Mouse (Mus musculus) mouse embryonic stem cell (cell line): ENCODE results near the gene Gm20388.

Experiments used
- in situ Hi-C, 2 experiments: fragments of 300-500 bp; cut with MboI; formaldehyde crosslinking; loops; 1 replicate in 1 of 2; 3 replicates in 1 of 2; pipeline ENCODE4 v1.14.3; 2019 to 2020; ENCODE audit warnings: low sequenced_read_pairs in 2 of 2, low pct_unique_long_range_greater_than_20kb in 1 of 2, mixed read lengths in 1 of 2; ENCODE audit not compliant: unreplicated experiment in 1 of 2

The Gm20388 gene

DNA sequence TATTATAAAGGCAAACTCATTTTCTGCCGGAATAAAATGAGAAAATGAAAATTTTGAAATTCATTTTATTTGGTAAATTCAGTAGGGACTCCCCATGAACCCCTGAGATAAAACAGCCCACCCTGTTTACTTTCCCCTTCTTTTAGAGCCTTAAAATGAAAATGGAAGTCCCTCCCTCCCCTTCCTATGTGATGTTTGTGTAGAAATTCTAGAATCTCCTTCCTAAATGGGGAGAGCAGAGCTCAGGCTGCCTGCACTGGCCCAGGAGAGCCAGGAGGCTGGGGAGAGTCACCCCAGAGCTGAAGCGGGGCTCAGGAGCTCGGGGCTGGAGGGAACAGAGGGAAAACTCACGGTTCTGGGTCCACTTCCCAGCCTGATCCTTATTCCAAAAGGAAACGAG is 1484.0 kb downstream of the Gm20388 start:
- in situ Hi-C loops: no loop called here

DNA sequence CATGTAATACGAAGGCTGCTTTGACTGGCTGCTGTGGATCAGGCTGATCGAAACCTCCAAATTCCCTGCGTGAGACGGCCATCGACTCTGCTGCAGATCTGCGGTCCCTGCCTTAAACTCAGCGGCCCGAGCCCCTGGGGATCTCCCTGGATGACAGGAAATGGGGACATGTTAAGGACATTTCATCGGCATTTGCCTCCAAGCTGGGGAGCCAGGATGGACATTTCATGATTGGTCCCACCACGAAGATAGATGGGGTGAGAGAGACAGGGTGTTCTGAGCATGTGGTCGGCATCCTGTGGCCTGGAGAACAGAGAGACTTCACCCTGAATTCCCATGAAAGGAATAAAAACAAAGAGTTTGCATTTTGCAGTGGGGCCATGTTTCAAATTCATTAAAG is 1484.7 kb downstream of the Gm20388 start:
- in situ Hi-C loops: no loop called here

DNA sequence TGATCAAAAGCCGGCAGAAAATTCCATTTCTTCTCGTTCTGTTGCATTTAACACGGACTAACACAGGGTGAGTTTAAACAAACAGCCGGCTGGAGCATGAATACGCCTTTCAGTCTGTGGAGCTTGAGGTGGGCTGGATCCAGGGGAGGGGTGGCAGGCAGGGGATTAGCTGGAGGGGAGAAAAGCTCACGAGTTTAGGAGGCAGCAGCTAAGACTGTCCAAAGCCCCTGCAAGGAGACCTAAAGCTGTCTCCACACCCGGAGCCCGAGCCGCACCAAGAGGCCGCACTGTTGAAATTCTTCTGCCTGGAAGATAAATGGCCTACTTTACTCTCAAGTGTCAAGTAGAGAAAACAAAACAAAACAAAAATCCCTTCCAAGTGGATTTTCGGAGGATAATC is 1485.5 kb downstream of the Gm20388 start:
- in situ Hi-C loops: no loop called here

DNA sequence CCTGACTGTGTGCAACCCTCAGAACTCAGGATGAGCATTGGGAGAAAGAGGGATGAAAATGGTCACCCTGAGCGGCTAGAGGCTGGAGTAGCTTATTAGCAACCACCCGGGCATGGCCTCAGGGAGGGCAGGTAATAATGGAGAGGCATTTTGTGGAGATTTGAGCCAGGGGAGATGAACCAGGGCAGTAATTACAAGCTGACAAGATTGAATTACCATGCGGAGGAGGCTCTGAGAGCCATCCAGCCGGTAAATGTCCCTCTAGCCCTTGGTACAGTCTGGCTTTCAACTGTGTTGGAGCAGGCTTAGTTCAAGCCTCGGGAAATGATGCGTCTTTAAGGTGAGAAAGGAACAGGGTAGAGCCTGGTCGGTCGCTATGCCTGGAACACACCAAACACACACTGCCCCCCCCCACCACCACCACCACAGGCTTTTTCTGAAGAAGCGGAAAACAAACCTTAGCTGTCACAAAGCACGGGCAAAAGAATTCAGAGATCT is 1486.6 kb downstream of the Gm20388 start:
- in situ Hi-C loops: no loop called here

DNA sequence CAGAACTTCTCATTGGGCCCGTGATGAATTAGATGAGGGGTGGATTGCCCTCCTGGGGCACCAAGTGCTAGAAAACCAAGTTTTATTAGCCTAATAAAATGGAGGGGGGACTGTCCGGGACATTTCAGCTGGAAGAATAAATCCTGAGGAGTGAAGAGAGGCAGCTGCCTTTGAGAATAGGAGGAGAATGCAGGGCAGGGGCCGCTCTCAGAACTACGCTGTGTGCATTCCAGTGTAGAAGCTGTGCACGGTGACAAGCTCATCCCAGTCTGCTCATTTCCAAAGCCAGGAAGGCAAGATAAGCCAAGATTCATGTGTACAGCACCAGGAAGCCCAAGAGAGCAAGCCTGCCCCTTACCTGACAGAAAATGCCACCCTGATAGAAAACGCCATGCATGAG is 1487.4 kb downstream of the Gm20388 start:
- in situ Hi-C loops: no loop called here

DNA sequence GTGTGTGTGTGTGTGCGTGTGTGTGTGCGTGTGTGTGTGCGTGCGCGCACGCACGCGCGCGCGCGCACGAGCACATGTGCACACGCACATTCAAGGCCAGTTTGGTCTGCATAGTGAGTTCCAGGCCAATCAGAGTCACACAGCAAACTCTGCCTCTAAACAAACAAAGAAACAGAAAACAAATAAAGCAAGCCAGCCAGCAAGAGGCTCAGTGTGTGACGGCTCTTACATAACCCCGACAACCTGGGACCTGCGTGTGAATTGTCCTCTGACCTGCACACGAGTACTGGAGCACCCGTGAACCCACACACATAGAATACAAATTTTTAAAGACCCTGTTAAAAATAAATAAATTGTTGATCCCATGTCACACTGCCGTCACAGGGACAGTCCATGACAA is 1488.1 kb downstream of the Gm20388 start:
- in situ Hi-C loops: no loop called here

DNA sequence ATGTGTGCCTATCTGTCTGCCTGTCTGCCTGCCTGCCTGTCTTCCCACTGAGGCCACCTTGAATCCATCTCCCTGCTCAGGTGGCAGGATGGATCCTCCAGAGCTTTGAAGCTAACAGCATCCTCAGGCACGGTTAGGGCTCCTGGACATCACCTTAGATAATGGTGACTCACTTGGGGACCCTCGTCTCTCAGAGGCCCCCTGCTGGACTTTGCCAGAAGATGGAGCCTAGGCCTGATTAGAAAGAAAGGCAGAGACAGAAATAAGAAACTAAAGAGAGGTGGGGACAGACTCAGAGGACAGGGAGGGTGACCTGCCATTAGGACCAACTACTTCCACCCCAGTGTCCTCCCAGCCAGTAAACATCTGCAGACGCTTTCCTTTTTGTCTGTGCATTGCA is 1488.5 kb downstream of the Gm20388 start:
- in situ Hi-C loops: no loop called here

DNA sequence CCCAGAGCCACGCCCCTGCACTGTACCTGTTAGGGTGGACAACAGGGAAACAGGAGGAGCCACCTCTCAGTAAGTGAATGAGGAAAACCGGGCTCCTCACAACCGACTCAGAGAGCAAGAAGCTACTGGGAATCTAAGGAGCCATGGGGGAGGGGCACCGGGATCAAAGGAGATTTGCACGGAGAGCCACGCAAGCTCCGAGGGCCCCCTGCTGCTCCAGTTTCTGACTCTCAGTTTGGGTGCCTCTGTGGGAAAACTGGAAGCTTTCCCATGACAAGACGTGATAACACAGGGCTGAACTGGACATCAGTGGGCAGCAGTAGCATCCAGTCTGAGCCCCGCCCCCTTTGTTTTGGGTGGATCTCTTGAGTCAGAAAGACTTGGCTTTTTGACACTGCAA is 1489.9 kb downstream of the Gm20388 start:
- in situ Hi-C loops: no loop called here

DNA sequence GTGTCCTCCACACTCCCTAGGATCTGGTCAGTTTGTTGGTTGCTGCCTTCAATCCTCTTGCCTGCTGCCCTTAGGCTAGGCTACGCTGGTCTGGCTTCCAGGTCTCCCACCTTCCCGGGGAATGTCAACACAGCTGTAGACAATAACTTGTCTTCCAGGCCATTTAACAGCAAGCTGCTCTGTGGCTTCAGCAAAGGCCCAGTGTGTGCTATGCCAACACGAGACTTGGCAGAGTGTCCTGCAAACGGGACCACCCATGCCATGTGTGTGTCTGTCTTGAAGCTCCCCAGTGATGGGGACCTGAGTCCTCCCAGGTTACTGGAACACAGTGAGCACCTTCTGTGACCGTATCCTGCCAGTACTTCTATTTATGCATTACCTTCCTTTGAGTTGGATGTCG is 1493.2 kb downstream of the Gm20388 start:
- in situ Hi-C loops: no loop called here

DNA sequence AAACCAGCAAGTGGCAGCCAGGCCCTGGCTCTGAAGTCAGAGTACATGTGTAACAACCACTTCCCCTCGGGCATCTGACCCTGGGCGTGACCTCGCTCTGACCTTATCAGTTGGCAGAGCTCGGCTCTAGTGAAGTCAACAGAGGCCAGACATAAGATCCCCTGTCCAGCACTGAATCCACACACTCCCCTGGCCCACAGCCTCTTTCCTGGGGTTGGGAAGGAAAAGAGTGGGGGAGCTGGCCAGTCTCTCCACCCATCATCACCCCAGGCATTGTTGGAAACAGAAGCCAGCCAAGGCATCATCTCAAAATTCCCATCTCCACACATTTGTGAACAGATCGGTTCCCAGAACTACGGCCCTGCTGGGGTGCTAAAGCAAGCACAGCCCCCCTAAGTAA is 1507.4 kb downstream of the Gm20388 start:
- in situ Hi-C loops: no loop called here

DNA sequence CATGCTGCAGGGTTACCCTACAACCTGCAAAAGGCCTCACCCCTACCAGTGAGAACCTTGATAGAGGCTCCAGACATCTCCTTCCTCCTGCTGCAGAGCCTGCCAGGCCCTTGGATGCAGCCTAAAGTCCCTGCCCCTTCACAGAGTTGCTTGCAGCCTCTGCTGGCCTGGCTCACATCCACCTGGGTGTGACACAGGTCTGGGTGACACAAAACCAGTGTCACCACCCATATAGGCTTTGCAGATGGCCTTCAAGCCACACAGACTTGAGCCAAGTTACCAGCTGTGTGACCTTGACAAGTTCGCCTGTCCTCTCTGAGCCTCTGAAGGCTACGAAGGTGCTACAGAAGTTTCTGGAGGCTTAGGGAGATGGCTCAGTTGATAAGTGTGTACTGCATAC is 1508.9 kb downstream of the Gm20388 start:
- in situ Hi-C loops: no loop called here

DNA sequence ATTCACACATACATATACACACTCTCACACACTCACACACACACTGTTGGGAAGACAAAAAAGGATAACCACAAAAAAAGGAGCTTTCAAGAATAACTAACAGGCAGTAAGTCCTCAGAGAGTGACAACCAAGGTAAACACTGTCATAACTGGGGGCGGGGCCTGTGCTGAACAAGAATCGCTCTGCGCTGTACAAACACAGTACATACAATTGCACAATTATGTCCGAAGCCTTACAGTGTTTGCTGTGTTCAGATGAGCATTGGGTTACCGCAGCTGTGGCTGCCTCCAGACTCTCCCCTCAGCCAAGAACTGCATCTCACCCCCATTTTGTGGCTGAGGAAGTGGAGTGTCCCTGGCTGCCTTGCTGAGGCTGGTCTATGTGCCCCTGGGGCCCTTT is 1510.4 kb downstream of the Gm20388 start:
- in situ Hi-C loops: no loop called here

DNA sequence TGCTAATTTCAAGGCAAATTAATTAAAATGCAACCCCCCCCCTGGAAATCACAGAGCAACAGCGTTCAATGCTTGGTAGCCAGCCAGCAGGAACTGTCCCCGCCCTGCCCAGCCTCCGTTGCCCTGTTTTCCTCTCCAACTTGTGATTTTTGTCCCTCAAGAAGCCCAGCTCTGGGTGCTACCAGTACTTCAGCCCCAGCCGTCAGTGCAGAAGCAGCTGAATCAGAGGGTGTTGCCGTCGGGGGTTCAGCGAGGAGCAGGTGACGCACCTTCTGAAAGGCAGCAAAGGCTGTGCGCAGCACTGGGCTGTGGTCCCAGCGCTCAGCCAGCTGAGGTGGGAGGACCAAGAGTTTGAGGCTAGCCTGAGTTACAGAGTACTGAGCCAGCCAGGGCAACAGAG is 1513.4 kb downstream of the Gm20388 start:
- in situ Hi-C loops: no loop called here

DNA sequence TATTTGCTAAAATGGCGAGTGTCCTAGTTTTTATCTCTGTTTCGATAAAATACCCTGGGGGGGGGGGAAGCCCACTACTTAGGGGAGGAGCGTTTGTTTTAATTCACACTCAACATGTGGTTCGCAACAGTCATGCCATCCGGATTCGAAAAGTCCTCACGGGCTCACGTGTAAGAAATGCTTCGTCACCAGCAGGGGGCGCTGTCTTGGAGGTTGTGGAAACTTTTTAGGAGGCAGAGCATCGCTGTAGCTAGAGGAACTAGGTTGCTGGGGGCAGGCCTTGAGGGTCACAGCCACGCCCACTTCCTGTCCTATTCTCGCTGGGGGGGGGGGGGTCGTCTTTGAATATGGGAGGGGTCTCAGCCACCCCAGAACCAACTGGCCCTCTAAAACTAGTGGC is 1514.0 kb downstream of the Gm20388 start:
- in situ Hi-C loops: no loop called here

DNA sequence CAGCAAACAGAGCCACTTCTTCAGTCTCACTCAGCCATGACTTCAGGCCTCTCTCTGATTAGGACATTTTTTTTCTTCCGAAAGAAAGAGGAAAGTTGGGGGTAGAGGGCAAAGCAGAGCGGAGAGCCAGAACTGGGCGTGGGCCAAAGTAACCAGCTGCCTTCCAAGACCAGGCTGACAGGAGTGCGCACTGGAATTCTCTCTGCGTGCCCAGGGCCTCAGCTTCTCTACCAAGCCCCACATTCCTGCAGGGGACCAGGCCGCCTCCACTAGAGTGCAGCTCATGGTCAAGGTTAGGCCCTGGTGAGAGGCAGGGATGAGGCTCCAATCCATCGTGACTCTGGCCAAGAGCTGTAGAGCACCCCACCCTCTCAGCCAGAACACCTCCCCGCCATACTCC is 1520.9 kb downstream of the Gm20388 start:
- in situ Hi-C loops: no loop called here

DNA sequence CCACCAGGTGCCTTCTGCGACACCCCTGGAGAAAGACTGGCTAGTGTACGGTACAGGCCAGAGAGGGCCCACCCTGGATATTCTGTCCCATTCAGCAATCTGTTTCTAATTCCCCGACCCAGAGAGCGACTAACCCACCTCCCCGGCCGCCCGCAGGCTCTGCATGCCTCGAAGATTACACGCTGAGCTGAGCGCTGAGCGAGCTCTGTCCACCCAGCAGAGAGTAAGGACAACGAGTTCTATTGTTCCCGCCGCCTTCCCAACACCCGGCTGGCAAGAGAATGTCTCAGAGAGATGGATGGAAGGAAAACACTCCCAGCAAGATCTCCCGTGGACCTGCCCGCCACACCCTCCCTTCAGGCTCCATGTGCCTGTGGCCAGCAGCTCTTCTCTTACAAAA is 1522.8 kb downstream of the Gm20388 start:
- in situ Hi-C loops: no loop called here

DNA sequence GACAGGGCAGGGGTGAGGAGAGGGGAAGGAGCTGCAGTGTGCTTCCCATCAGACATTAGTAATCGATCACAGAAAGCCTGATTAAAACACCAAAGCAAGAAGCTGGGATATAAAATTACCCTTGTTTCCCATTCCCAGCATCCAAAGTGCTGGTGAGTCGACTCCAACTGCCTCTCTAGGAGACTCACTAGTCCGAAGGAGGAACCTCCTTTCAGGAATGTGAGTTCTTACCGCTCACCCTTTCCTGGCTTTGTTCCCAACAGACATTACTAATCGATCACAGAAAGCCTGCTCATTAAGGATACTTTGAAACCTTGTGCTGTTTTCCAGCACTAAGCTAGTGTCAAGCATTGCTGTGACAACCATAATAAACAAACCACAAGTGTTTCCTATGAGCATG is 1526.0 kb downstream of the Gm20388 start:
- in situ Hi-C loops: no loop called here

DNA sequence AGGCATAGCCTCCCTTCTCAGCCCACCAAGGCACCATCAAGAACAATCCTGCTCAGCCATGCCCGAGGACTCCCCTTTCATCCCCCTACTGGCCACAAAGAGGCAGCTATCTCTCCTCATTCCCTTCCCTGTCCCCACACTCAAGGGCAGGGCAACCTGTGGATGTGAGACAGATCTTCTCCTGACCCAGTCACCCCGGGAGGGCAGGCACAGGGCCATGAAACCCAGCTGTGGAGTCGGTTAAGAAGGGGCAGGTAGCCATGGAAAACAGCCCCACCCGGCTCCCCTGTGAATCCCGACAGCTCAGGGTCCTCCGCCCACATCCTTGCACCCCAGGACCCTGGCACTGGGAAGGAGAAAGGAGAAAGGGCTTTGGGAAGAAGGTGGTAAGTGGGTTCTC is 1526.9 kb downstream of the Gm20388 start:
- in situ Hi-C loops: no loop called here

DNA sequence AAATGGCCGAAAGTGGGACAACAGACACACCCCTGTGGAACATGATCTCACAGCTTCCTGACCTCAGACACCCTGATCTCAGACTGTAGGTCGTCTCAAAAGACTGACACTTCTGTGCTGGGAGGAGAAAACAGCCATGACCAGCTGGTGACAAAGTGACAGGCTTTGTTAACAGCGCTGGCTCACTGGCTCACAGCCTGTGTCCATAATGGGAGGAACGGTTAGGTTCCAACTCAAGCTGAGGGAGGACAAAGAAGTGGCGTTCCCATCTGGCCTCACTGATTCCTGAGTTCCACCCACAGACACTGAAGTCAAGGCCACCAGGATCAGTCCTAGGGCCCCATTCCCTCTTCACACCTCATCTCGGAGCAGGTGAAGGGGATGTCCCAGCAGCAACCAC is 1527.5 kb downstream of the Gm20388 start:
- in situ Hi-C loops: no loop called here

DNA sequence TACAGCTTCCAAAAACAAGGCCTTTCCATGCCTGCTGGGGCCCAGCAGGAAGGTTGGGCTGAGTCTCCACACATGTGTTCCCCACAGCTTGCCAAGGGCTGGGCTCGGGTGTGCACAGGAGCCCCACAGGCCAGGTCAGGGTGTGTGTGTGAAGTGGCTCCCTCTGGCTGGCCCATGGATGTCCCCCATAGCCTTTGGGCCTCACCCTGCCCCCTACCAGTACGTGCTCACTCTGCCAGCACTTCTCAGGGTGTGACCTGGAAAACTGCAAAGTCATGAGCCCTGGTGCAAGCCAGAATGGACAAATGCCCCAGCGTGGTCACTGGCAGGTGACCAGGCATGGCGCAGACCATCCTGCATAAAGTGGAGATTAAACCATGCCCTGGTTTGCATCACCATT is 1528.7 kb downstream of the Gm20388 start:
- in situ Hi-C loops: no loop called here

DNA sequence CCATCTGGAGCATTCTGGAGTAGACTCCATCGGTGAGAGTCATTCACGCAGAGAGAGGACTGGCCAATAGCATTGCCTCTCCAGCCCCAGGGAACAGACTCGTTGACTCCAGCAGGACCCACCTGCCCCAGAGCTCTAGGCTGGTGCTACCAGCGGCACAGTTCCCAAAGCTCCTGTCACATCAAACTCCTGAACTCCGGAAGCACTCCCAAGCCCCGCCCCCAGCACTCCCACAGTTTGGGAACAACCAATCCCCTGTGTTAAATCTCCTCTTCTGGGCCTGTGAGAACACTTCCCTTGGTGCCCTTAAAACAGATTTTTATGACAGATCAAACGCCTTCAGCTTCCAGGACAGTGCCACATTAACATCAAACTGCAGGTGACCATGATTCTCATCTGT is 1532.7 kb downstream of the Gm20388 start:
- in situ Hi-C loops: no loop called here
